Mouse (Mus musculus): ENCODE data around the gene Slc51b.

The Slc51b gene

DNA sequence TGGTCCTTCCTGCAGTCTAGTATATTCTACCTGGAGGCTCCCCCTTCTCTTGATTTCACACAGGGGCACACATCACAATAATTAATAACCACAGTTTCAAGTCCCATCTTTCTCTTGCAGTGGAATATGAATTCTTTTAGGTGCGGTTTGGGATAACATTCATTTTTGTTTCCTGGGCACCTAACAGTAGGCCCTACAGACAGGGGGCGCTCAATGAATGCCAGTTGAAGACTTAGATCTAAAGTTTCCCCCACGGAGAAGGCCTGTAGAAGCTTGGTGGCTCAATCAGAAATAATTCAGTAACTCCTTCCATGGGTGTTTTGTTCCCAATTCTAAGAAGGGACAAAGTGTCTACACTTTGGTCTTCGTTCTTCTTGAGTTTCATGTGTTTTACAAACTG lies 50.3 kb downstream of the Slc51b start:
- DNase-seq (ENCODE audit: low spot score in 2 of 2) = no peak

DNA sequence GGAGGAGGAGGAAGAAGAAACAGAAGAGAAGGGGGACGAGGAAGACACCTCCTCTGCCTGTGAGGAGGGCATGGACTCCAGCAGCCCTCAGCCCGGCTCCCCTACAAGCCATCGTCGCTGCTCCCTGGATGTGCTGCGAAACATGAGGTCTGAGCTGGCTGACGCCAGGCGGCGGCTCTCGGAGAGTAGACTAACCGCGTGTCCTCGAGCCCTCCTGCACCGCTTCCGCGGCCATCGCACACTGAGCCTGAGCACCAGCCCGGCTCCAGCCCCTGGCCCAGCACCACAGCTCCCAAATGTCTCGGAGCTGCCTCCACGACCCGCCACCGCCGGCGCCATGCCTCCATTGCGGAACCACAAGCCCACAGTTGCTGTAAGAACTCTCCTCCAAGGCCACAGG lies 51.0 kb downstream of the Slc51b start:
- no peak for DNase-seq (ENCODE audit: low spot score in 2 of 2)

DNA sequence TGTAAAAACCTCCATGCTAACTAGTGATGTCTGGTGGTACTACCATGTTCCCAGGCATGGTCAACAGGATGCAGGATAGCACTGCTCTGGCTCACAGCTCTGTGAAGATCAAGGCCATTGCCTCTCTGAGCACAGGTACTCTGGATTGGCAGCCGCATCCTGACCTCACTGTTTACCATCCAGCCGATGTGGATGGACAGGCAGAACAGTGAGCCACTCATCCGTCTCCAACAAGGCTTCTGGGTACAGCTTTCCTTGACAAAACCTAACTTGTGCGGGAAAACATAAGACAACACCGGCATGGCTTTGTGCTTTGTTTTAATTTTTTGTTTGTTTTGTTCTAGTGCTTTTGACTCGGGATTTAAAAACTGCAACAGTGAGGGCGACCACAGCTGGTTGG lies 57.0 kb downstream of the Slc51b start:
- no peak for DNase-seq (ENCODE audit: low spot score in 2 of 2)

DNA sequence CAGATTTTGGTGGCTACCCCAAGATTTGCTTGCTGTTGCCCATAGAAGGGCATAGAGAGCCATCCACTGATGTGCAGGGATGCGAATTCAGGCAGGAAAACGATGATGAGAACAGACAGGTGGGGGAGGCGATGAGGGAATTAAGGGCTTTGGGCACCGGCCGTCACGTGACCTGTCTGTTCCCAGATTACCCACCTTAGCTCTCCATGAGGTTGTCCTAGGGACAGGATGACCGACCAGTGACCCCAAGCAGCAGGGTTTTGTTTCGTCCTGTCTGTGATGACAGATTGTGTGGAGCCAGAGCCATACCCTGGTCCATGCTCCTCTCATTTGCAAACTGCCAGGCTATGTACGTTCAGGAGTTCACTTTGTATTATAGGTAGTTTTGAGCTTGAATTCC lies 59.1 kb downstream of the Slc51b start:
- no peak for DNase-seq (ENCODE audit: low spot score in 2 of 2)
